Mouse (Mus musculus): ENCODE measurements around the gene Gm28308. TPM values are rescaled to one million over a fixed set of nuclear protein-coding genes. Genes with fewer than 3 reads are reported as not detected.

Gm28308 gene
- polyA plus RNA-seq, 1 experiment from 2014 or later: not detected

DNA sequence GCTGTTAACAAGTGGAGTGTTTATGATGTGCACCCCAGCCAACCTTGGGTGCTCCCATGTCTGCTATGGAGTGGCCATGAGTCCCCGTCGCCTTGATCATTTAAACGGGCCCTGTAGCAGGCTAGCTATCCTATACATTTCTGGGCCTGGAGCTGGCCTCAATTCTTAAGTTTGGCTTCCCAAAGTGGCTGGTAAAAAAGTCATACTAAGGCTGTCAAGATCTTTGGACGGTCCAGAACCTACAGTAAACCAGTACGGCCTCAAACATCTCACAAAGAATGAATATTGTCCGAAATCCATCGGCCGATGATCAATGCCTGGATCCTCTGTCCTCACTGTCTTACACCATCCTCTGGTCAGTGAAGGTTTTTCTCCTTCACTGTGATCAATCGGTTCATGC lies 22.1 kb upstream of the Gm28308 start:
- Histone ChIP-seq H3K27me3 (replicated peaks) (peaks cover 98% of the 10 kb centered on the region), H3K36me3 (no peaks in the 10 kb centered on the region), H3K4me1 (no peaks in the 10 kb centered on the region), H3K4me2 (no peak overlapping the region), H3K27ac (no peak overlapping the region), H3K9me3 (replicated peaks) (no peaks in the 10 kb centered on the region), H3K4me3 (no peak overlapping the region), H3K9ac (no peak overlapping the region)
- ATAC-seq: no peak
- WGBS (ENCODE audit: insufficient replicate concordance): 32% methylated on average over 9 of the region's 9 CpGs

DNA sequence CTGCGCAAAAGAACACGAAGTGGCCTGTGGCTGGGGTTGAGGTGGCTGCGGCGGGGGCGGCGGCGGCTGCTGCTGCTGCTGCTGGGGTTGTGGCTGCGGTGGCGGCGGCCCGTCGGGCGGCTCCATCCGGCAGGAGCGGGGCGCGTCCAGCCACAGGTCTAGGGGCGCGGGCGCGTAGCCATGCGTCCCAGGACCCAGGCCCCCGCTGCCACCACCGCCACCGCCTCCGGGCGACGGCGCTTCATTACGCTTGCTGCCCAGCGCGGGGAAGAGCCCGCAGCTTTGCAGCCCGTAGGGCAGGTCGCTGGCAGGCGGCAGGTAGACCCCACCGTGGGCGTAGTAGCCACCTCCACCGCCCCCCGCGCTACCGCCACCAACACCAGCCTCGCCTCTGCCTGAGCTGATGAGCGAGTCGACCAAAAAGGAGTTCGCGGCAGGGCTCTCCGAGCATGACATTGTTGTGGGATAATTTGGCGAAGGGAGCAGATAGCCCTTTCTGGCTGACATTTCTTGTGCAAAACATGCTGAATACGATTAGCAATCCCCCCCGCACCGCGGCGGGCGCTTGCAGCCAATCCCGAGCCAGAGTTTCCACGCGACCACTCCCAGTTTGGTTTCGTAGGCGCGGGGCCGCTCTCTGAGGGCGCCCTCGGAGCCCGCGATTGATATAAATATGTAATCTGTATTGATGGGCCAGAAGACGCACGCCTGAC lies 21.4 kb upstream of the Gm28308 start:
- no peak overlapping the region for H3K4me2 ChIP-seq
- H3K9me3 ChIP-seq (replicated peaks): no peaks in the 10 kb centered on the region
- H3K4me1 ChIP-seq: no peaks in the 10 kb centered on the region
- H3K4me3 ChIP-seq: no peak overlapping the region
- H3K27ac ChIP-seq: no peak overlapping the region
- no peak for ATAC-seq
- no peak overlapping the region for H3K9ac ChIP-seq
- H3K27me3 ChIP-seq (replicated peaks): peaks cover 98% of the 10 kb centered on the region
- no peaks in the 10 kb centered on the region for H3K36me3 ChIP-seq
- whole genome bisulfite sequencing (ENCODE audit: insufficient replicate concordance): 4% methylated on average over 56 of the region's 68 CpGs

DNA sequence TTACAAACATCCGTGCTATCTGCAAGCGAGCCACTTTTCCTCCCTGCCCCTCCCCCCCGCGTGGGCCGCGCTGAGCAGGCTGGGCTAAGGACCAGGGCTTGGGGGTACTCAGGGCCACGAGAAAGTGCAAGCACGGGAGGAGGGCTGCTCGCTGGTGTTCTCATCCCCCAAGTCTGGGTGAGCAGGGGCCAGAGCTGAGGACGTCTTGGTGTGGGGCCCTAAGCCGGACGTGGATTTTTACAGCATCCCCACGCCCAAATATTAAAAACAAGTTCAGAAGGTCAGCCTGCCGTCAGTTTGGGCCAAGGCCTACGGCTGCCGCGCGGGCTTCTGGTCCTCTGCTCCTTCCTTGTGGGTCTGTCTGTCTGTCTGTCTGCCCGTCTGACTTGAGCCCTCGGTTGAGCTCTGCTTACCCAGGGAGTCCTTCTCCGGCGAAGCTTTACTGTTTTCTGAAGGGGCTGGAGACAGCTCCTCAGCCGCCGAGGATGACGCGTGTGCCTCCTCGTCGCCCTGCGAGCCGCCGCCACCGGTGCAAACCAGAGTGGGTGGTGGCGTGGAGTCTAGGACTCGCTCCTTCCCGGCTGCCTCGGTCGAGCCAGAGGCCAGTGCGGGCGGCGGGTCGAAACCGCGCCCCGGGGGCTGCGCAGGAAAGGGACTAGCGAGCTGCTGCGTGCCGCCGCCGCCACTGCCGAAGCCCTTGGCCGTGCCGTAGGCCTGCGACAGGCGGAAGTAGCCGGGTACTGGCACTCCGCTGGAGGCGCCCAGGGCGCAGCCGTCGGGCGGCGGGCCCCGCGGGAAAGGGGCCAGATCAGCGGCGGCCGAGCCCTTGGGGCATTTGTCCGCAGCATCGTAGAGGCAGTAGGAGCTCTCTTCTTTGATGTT lies 20.6 kb upstream of the Gm28308 start:
- Histone ChIP-seq H3K27ac (no peak overlapping the region), H3K36me3 (no peaks in the 10 kb centered on the region), H3K4me3 (no peak overlapping the region), H3K4me1 (no peaks in the 10 kb centered on the region), H3K9ac (no peak overlapping the region), H3K9me3 (replicated peaks) (no peaks in the 10 kb centered on the region), H3K27me3 (replicated peaks) (peaks cover 99% of the 10 kb centered on the region), H3K4me2 (peak overlapping the region; percentile 16; the same call in 1 of the 2 replicates)
- 2% methylated on average over 68 of the region's 70 CpGs for WGBS (ENCODE audit: insufficient replicate concordance)
- ATAC-seq: no peak

DNA sequence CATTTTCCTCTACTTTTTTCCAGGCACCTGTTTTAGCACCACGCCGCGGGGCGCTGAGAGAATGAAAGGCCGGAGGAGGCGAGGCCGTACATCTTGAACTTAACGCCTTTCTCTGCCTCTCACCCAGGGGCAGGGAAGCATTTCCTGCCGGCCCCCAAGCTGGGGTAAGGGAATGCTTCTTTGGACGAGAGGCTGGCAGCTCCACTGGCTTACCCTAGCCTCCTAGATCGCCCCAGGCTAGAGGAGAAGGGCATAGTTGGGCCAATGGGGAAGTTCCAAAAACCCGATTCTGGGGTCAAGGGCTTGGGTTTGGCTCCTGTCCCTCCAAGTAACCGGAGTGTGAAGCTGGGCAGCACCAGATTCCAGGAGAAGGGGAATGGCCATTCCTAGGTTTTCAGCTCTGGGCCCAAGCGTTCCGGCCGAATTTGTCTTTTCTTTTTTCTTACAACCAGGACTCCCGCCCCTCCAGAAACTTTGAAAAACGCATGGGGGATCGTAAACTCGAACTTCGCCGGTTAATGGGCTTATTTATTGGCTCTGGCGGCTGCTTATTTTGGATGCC lies 19.9 kb upstream of the Gm28308 start:
- Histone ChIP-seq H3K27ac (no peak overlapping the region), H3K9ac (no peak overlapping the region), H3K9me3 (replicated peaks) (no peaks in the 10 kb centered on the region), H3K27me3 (replicated peaks) (peaks cover 97% of the 10 kb centered on the region), H3K4me3 (no peak overlapping the region), H3K36me3 (no peaks in the 10 kb centered on the region), H3K4me1 (no peaks in the 10 kb centered on the region), H3K4me2 (no peak overlapping the region; the same call in 1 of the 2 replicates)
- no peak for ATAC-seq
- WGBS (ENCODE audit: insufficient replicate concordance): 3% methylated on average over 23 of the region's 23 CpGs

DNA sequence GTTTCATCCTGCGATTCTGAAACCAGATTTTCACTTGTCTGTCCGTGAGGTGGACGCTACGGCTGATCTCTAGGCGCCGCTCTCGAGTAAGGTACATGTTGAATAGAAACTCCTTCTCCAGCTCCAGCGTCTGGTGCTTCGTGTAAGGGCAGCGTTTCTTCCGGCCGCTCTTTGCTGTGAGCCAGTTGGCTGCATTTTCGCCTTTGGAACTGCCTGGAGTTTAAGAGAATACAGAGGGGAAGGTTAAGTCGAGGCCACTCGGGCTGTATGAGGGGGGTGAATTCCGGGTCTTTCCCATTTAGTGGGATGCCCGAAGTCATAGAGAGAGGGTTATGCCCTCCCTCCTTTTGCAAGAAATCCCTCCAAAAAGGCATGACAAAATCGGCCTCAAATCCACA lies 19.4 kb upstream of the Gm28308 start:
- no peak overlapping the region for H3K9ac ChIP-seq
- ATAC-seq: no peak
- H3K27ac ChIP-seq: no peak overlapping the region
- 2% methylated on average over 18 of the region's 18 CpGs for WGBS (ENCODE audit: insufficient replicate concordance)
- no peak overlapping the region for H3K4me3 ChIP-seq
- H3K4me2 ChIP-seq: no peak overlapping the region; the same call in 1 of the 2 replicates
- H3K36me3 ChIP-seq: no peaks in the 10 kb centered on the region
- peaks cover 97% of the 10 kb centered on the region for H3K27me3 ChIP-seq (replicated peaks)
- H3K9me3 ChIP-seq (replicated peaks): no peaks in the 10 kb centered on the region
- H3K4me1 ChIP-seq: no peaks in the 10 kb centered on the region

DNA sequence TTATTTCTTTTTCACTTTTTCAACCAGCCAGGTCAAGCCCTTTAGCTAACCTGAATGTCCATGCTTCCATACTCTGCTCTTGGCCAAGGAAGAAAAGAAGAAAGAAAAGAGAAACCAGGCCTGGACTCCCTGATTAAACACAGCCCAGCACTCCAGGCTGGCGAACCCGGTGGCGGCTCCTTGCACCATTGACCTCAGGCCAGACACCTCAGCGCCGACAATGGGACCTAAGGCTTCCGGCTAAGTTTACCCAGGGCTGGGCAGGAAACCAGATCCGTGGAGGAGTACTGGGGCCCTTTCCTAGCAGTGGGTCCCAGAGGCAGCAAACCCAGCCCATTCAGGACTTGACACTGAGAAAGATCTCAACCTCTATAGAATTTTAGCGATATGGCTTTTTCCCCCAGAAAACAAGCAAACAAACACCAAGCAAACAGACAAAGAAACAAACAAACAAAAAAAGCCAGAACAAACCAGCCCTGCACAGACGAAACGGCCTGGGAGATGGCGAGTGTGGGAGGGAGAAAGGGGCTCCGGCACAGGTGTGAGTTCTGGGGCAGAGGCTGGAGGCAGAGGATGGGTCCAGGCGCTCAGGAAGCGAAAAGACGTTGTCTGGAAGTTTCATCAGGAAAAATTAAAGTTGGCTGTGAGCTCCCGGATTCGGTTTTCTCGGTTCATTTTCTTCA lies 18.9 kb upstream of the Gm28308 start:
- no peak for ATAC-seq
- no peak overlapping the region for H3K4me3 ChIP-seq
- WGBS (ENCODE audit: insufficient replicate concordance): 3% methylated on average over 18 of the region's 18 CpGs
- H3K9ac ChIP-seq: no peak overlapping the region
- no peak overlapping the region for H3K27ac ChIP-seq
- no peaks in the 10 kb centered on the region for H3K9me3 ChIP-seq (replicated peaks)
- no peaks in the 10 kb centered on the region for H3K4me1 ChIP-seq
- H3K36me3 ChIP-seq: no peaks in the 10 kb centered on the region
- H3K27me3 ChIP-seq (replicated peaks): peaks cover 97% of the 10 kb centered on the region
- H3K4me2 ChIP-seq: no peak overlapping the region

DNA sequence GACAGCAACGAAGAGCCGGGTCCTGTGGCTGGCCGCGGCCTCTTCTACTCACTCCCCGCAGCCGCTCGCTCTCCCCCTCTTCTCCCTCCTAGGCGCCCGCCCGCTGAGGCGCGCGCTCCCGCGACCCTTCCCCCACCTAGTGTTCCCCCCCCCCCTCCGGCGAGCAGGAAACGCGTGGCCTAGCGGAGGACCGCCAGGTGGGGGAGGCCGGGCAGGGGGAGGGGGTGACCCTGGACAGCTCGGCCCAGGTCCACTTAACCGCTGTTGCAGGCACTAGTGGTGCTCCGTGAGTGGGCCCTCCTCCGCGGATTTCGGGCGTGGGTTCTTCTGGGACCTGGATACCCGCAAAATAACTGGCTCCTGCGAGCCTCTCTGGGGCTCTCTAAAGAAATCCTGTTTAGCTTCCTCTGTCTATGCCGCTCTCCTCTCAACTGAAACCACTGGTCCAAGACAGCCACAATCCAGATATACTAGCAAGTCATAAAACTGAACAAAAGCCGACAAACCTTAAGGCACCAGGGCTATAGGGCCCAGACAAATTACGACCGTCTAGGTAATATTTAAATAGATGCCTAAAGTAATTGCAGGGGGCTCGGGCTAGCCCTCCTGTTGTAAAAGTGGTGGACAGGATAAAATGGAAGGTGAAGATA lies 17.5 kb upstream of the Gm28308 start, which contains the start of gene Hoxa9:
Gene Hoxa9, minus strand, starts transcription at position 574 of the 650 bp plus-strand sequence.
- peak within 1 kb of the TSS; percentile 15 for H3K4me3 ChIP-seq

DNA sequence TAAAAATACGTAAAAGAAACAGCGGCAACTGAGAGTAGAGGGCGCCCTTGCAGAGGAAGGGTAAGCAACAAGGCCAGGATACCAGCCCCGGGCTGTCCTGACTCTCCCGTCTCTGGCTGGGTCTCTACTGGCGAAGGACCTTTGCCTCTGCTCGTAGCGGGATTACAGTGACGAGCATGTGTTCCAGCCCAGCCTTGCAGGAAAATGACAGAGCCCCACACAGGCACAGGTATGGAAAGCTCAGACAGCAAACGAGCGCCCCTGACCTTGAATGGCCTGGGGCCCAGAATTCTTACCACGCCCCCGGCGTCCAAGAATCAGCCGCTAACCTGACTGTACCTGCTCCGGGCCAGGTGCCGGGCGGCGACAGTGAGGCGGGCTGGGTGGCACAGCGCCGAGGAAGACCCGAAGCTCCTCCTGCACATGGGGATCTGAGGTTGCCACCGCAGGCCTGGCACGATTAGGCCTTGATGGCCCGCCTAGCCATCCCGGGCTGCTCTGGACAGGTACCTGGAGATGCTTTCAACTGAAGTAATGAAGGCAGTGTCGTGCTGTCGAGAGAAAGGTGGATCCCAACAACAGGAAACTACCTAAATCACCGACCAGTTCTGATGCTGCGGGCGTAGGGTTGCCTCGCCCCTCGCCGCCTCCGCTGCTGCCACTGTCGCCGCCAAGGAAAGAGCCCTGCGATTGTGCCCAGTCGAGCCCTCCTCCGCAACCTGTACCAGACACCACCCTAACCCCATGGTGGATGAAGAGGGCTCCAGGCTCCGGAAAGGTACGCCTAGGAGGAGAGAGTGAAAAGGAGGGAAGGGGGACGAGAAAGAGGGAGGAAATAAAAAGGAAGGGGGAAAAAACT lies 16.6 kb upstream of the Gm28308 start:
- Histone ChIP-seq H3K4me1 (no peaks in the 10 kb centered on the region), H3K27me3 (replicated peaks) (peaks cover 97% of the 10 kb centered on the region), H3K9me3 (replicated peaks) (no peaks in the 10 kb centered on the region), H3K4me2 (peak overlapping the region; percentile 12; the same call in 1 of the 2 replicates), H3K4me3 (peak overlapping the region; percentile 15; the same call in 1 of the 2 replicates), H3K9ac (no peak overlapping the region), H3K27ac (no peak overlapping the region), H3K36me3 (no peaks in the 10 kb centered on the region)
- WGBS (ENCODE audit: insufficient replicate concordance): 3% methylated on average over 44 of the region's 44 CpGs
- ATAC-seq: no peak

More for the DNA sequence above, 17.5 kb upstream of the Gm28308 start, which contains the start of gene Hoxa9:
- H3K27ac ChIP-seq: no peak within 1 kb of the TSS
- no peaks in the 10 kb centered on the region for H3K36me3 ChIP-seq
- H3K4me1 ChIP-seq: no peaks in the 10 kb centered on the region
- H3K4me2 ChIP-seq: peak within 1 kb of the TSS; percentile 14; the same call in 1 of the 2 replicates
- no peak for ATAC-seq
- no peaks in the 10 kb centered on the region for H3K9me3 ChIP-seq (replicated peaks)
- H3K27me3 ChIP-seq (replicated peaks): peaks cover 97% of the 10 kb centered on the region
- 2% methylated on average over 24 of the region's 36 CpGs for WGBS (ENCODE audit: insufficient replicate concordance)
- no peak within 1 kb of the TSS for H3K9ac ChIP-seq

DNA sequence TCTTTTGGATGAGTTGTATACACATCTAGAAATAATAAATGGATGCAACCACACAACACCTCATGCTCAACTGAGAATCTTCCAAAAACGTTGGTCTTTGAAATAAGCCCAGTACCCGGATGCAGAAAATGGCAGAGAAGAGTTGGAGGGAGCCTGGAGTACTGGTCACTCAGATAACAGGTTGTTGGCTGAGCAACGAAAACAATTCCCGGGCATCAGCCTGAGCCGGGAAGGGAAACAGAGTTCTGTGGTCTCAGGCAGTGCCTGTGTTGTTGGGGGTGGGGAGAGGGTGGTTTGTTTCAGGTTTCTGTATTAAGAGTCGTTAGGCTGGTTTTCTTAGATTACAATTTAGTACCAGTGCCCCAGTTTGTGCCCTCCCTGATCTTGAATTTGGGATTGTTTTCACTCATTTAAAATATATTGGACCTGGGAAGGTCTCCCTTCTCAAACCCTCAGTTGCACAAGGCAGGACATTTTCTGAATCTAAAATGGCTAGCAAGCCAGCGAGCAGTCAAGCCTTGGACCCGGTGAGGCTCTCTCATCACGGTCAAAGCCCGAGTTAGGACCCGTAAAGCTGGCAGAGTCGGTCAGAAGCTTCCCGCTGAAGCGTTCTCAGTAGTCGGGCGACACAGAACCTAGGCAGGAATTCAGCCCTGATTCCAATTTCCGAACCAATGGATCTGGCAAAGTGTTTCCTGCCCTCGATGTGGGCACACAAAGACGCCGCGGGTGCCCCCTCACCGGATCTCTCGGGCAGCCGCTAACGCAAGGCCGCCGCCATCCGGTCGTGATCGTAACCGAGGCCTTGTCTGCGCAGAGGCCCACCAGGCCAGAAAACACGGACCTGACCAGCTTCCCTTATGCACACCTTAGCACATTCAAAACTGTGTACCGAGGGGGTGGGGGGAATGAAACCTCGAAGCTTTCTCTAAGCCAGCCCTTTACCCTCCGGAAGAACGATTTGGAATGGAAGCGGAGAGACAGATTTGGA lies 15.6 kb upstream of the Gm28308 start:
- Histone ChIP-seq H3K9me3 (replicated peaks) (no peaks in the 10 kb centered on the region), H3K36me3 (no peaks in the 10 kb centered on the region), H3K27ac (no peak overlapping the region), H3K9ac (no peak overlapping the region), H3K4me2 (peak overlapping the region; percentile 22; the same call in 1 of the 2 replicates), H3K4me1 (no peaks in the 10 kb centered on the region), H3K4me3 (peak overlapping the region; percentile 9; the same call in 1 of the 2 replicates), H3K27me3 (replicated peaks) (peaks cover 97% of the 10 kb centered on the region)
- ATAC-seq: no peak
- WGBS (ENCODE audit: insufficient replicate concordance): 2% methylated on average over 38 of the region's 38 CpGs

All from liver, embryonic 12.5 days (tissue).